Mouse (Mus musculus): ENCODE data around the gene Kit. TPM values are rescaled to one million over a fixed set of nuclear protein-coding genes. Genes with fewer than 3 reads are reported as not detected.

Gene Kit
- total RNA-seq, 2 experiments from 2014 or later: 14.5 to 18.4 TPM

DNA sequence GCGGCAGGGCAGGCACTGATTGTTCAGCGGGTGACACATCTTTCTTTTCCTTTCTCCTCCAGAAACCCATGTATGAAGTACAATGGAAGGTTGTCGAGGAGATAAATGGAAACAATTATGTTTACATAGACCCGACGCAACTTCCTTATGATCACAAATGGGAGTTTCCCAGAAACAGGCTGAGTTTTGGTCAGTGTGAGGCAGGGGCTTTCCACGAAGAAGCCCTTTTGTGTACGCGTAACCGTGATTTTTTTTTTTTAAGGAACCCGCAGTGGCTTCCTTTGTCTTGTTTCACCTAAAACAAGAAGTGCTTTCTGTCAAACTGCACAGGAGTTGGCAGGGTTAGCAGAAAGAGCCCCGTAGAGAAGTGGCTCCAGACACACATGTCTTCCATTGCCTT is 65.9 kb downstream of the Kit start:
- DNase-seq: no peak

DNA sequence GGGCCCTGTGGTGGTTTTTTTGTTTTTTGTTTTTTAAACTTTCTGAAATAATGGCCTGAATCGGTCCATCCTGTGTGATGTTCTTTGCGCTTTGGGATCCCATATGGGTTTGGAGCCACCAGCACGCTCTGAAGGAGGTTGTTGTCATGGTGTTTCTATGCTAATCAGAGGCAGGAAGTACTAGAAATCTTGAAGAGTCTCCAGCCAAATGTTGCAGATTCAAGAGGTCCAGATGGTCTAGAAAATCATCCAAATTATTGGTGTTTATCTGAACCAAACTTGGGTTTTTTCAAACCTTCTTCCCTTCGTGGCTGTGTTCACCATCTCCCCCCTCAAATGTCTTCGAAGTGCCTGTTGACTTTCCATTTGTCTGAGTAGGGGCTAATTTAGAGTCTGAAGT is 72.3 kb downstream of the Kit start:
- DNase-seq: no peak

DNA sequence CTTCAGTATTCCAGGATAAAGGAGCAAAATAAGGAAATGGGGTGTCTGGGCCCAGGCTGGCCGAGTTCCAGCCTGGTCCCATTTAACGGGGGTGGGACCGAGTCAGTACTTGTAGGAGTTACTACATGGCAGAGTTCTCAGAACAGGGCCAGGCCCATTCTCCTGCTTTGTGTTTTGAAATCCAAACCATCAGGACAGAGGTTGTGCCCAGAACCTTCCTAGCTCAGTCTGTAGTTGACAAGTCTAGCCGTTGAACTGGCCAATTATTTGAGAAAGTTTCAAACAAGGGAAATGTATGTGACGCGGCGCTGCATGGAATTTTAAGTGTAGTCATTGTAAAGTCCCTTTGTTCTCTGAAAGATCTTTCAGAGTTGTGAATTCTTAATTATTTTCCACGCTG is 75.8 kb downstream of the Kit start:
- DNase-seq: no peak

DNA sequence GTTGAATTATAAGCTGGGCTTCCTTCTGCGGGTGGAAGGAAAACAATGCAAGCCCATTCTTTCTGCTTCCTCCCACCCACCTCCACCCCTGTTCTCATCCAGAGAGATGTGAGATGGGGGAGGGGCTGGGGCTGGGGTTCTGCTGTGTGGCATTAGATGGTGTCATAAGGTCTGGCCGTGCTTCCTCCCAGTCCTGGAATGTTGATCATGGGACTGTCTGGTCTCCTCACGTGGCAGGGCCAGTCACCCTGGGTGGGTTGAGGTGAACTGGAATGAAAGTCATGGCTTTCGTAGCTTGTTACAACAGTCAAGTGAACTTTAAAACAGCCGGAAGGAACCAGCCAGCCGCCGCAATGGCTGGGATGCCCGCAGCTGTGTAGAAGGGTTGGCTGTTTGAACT is 78.7 kb downstream of the Kit start:
- DNase-seq: no peak

DNA sequence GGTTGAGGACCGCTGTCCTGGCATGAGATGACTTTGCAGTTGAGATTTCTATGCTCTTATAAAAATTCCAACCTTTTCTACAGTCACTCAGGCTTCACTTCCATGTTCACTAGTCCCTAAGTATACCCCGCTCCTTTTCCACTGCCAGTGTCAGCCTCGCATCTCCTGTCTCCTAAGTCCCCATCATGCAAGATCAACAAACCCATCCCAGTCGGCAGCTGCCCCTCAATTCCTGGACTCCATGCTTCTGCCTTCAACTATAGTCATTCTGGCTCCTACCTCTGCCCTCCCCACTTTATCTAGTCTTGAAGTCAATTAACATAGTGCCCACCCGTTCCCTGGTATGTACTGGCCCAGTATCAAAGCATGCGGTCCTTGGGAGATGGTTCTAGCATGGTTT is 83.9 kb downstream of the Kit start:
- DNase-seq: no peak

DNA sequence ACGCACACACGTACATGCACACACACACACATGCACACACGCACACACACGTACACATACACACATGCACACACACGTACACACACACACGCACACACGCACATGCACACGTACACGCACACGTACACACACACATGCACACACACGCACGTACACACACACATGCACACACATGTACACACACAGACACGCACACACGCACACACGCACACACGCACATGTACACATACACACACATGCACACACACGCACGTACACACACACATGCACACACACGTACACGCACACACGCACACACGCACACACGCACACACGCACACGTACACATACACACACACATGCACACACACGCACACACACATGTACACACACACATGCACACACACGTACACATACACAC is 85.6 kb downstream of the Kit start:
- DNase-seq: no peak

DNA sequence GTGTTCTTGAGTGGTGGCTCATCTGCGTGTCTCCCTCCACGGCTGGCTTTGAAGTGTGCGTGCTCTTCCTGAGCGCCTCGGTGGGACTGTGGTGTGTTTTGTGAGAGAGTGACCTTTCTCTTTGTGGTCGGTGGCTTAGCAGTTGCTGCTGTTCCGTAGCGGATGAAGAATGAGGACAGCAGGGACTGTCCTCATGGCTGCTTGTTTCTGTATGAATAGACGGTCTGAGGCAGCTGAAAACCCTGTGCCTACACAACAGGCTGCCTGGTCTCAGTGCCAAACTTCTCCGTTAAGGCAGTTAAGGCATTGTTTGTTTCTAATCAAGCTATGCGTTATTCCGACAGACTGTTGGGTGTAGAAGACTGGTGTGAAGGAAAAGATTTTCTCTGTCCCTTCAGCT is 87.8 kb downstream of the Kit start:
- DNase-seq: no peak

DNA sequence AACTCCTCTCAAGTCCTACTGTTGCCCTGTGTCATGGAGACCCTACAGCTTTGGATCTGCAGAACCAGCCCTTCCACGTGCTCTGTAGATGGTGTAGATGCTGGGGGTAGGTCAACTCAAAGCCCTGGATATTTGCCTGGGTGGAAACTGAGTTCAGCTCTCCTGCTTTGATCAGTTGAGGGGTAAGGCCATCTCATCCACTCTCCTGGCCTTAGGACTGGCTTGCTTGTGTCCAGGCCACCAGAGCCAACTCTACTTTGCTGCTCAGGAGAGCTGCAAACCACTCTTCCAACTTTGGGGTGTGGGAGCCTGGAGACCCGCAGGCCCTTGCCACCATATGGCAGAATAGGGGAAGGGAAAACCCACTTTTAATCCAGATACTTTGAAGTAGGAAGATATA is 89.1 kb downstream of the Kit start:
- DNase-seq: no peak

DNA sequence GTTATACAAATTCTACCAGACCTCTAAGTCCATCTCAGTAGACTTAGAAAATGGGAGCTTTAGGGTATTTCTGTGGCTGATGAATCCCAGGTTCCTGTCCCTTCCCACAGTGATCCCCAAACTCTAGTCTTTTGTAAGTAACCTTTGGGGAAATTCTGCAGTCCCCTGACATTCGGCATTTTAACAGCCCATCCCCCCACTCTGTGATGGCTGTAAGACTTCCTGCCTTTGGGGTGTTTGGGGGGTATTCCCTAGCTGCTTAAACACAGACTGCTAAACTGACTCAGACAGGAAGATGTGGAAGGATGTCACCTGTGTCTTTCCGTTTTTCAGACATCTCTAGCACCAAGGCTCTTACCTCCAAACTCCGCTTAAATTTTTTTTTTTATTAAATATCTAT is 92.4 kb downstream of the Kit start:
- no peak for DNase-seq

DNA sequence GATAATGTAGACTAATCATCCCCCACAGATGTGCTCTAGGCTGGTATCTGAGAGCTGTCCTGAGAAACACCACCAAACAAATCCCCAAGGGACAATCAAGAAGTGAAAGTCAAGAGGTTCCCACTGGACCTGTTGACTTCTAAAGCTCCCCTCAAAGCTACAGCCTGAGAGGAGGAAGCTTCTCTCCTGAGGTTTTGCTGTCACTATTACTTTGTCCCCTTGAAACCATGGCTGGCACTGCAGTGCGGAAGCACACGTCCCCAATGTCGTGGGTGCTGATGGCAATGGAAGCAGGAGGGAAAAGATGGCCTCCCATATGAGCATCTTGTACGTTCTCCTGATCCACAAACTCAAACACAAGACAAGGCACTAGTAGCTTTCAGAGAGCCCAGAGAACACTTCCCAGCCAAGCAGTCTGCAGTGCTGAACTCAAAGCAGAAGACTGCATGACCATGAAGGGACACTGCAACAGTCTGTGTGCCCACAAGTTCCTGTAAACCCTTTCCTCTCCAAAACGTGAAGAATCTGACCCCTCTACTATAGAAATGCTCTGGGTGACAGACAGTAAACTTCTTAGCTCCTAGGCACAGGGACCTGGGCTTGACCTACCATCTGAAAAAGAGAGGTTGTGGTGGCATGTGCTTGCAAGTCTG is 96.5 kb downstream of the Kit start:
- no peak for DNase-seq

DNA sequence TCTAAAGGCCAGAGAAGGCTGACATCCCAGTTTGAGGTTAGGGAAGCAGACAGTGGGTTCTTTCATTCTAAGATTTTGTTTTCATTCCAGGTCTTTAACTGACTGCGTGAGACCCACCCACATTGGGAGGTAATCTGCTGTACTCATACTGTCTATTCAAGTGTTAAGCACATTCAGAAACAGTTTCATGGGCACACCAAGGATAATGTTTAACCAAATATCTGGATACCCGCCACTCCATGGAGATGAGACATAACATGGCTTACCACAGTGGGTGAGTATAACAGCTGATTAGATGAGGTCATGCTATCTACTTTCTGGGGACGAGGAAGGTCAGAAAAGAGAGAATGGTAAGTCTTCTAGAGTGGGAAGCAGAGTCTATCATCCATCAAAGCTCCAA is 101.3 kb downstream of the Kit start:
- no peak for DNase-seq

DNA sequence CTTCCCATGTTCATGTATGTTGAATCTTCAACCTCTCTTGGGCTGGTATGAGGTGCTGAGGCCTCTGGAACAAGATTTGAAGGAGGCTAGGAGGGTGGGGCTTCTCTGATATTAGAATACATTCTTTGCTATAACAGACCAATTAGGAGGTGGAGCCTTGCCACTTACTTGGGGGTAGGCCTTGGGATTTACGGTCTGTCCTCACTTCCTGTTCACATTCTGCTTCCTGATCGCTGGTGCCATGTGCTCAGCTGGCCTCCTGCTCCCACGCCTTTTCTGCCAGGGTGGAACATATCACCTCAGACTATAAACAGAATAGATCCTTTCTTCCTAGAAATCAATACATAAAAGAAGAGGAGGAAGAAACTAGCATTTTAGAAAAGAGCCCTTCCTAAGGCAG is 105.2 kb downstream of the Kit start:
- no peak for DNase-seq

DNA sequence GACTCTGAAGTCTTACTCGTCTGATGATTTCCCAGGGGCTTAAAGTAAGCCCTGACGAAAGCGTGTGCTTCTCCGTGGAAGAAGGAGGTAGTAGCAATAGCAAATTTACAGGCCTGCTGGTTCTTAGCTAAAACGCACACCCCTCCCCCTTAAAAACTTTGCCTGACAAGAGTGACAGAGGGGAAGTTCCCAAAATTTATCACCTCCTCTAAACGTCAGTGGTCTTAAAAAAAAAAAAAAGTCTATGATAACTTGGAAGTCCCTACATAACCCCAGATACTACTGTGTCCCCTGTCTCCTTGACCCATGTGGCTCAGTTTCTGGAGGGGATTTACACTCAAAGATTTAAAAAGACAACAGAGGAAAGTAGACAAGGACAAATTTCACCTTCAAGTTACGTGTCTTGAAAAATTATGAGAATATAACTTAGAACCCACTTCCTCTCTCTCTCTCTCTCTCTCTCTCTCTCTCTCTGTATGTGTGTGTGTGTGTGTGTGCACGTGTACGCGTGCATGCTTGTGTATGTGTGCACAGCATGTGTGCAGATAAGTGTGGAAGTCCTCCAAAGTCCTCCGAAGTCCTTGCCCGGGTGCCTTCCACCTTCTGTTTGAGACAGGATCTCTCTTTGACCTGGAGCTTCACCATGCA is 120.6 kb downstream of the Kit start:
- DNase-seq: no peak

DNA sequence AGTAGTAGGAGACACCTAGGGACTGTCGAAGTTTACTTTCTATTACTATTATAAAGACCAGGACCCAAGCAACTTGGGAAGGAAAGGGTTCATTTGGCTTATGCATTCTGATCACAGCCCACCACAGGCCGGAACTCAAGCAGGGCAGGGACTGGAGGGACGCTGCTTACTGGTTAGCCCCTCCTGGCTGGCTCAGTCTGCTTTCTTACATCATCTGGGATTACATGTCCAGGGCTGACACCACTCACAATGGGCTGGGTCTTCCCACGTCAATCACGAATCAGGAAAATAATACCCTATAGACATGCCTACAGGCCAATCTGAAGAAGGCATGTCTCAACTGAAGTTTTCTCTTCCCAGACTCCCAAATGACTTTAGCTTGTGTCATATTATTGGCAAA is 122.2 kb downstream of the Kit start:
- DNase-seq: no peak

DNA sequence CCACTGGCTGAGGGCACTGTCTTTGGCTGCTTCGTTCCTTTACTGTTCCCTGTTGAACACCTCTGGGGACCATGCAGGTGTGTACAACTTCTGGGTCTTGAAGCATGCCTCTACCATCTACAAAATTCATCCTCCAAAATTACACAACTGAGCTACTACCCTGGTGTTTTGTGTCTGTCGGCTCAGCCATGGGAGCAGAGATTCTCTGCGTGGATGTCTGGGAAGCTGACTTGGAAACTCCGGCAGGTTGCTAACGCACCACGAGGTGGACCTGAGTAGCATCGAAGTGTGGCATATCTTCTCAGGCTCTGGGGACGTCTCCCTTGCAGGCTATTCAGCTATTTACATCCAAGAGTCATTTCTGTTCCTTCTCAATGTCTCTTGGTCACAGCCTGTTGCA is 123.8 kb downstream of the Kit start:
- DNase-seq: no peak

DNA sequence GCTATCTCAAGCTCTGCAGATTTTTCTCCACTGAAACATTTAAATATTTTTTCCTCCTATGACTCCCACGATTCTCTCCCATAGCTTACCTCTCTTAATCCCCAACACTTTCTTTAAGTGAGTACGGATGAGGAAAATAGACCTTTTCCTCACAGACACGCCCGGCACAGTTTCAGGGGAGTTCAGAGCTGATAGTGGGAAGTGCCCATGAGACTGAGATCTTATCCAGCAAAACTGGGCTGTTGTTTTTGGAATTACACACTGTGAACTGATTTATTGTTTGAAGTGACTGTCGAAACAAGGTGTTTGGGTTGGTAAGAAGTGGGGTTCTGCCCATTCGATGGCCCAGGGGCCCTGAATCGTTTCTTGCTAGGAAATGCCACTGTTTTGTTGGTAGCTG is 124.4 kb downstream of the Kit start:
- DNase-seq: no peak

DNA sequence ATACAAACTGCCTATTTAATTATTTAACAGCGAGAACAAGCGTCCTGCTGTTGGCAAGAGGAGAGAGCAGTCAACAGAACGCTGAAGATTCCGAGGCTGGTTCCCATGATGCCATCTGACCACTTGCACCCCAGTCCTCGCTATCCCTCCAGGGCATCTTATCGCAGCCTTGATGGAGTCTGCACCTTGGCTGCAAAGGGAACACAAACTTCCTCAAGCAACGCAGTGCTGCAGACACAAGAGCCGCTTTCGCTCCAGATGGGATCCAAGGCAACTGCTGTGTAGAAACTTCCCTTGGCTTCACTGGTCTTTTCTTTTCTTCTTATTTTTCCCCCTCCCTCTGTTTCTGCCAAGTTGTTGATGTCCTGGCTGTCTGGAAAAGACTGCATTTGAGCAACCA is 124.8 kb downstream of the Kit start:
- DNase-seq: no peak

DNA sequence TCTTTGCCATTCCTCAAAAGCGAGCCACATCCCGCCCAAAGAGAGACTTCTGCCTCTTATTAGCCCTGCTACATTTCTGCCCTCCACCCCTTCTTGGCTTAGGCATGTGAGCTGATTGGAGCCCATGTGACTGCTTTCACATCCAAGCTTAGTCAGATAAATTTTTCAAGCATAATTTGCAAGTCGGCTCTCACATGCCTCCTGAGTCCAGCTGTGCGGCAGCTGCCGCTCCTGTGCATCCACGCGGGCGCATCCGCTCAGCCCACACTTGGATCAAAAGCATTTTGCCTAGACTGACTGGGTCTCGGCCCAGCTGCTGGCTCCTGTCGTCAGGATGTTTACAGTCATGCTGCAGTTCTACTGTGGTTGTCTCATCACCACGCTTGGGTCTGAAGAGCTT is 126.9 kb downstream of the Kit start:
- DNase-seq: peak; percentile 63

DNA sequence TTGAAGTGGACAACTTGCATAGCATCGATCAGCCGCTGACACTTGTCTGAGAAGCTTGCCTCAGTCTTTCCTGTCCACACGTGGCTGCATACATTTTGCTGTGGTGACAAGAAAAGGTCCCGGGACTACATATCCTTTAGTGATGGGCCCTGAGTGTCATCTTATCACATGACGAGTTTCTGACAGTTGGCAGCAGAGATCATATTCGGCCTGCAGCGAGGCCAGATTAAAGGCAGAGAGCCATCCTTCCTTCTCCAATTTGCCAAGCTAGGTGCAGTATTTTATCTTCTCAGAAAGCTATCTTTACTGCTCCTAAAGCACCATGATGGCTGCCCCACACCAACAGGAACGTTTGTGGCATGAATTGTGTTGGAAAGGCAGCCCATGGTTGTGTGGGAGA is 127.4 kb downstream of the Kit start:
- DNase-seq: no peak

DNA sequence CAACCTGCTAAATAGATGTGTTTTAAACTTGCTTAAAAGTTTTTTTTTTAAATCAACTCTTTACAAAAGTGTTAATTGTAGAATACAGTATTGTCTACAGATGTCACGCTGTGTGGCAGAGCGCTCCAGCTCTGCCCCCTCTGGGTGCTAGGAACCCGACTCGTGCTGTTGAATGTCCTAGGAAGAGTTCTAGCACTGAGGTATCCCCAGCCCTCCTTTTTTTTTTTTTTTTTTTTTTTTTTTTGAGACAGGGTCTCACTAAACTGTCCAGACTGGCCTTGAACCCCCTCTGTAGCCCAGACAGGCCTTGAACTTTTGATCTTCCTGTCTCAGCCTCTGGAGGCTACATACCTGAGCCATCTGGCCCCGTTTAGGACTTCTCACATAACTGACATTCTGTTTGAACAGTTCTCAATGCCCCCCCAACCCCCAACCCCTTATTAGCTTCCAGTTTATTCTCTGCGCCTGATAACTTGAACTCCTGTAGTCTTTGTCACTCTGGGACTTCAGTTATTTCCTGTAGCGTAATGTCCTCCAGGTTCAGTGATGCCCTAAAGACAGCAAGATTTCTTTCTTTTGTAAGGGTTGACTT is 130.0 kb downstream of the Kit start:
- no peak for DNase-seq

DNA sequence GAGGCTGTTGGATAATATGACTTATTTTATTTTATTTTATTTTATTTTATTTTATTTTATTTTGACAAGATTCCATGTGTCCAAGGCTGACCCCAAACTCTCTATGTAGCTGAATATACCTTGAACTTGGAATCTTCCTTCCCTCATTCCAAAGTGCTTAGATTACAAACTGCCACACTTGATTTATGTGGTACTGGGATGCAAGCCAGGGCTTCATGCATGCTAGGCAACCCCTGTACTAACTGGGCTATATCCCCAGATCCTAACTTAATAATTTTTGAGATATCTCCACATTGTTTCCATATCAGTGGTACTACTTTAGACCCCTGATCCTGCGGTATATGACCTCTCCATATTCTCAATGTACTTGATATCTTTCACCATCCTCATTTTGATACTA is 130.7 kb downstream of the Kit start:
- no peak for DNase-seq

All from heart, postnatal 4 days (tissue).